Mouse (Mus musculus): ENCODE results near the gene Tsc22d1. TPM values are rescaled to one million over a fixed set of nuclear protein-coding genes. Genes with fewer than 3 reads are reported as not detected.

The Tsc22d1 gene
- 624 and 699 TPM in 2 replicates for polyA plus RNA-seq (2015; fragmentation: Nextera tagmentation; extraction: Ambion mirVana)

GRCm38 (mm10) chr14:76414862-76415780, at the start of gene Tsc22d1:
Tsc22d1 (plus strand) TSS chr14:76414961.

GRCm38 (mm10) chr14:76556852-76557208, 142.1 kb downstream of the Tsc22d1 start, which contains the start of gene Serp2:
Serp2 (minus strand) TSS chr14:76556889.

Other genes starting within 250 kb of the Tsc22d1 start
- gene Serp2, start 141.9 kb downstream of the Tsc22d1 start, polyA plus RNA-seq (2015; fragmentation: Nextera tagmentation; extraction: Ambion mirVana), result 316 and 330 TPM in 2 replicates